Mouse (Mus musculus) lung, embryonic 15.5 days (tissue): ENCODE results near the gene Dnase1. TPM values are rescaled to one million over a fixed set of nuclear protein-coding genes. Genes with fewer than 3 reads are reported as not detected.
A peak's percentile ranks its signal among the peaks of the same experiment; 100 is the strongest.
"Not testable (repeated sequence)": the region's sequence is repeated elsewhere in the genome, so short reads cannot be mapped to it uniquely, and the experiment has no call there.

ENCODE experiments used
- ATAC-seq: fragments of 200-750 bp; cut with Nextera tagmentation; 2 replicates; pipeline ENCODE4 v1.8.0; 2017; ENCODE audit warnings: moderate number of reproducible peaks, borderline replicate concordance; ENCODE audit not compliant: low FRiP score, low TSS enrichment; ENCODE audit errors: extremely low read depth
- H3K27ac ChIP-seq: fragments of 300-500 bp; sonication (generic); 2 replicates; pipeline ENCODE4 v1.5.1; 2015; ENCODE audit warnings: moderate library complexity, mild to moderate bottlenecking, inconsistent platforms
- H3K27me3 ChIP-seq: fragments of 300-500 bp; sonication (generic); 2 replicates; pipeline ENCODE4 v1.6.1; 2015; ENCODE audit warnings: inconsistent platforms
- H3K36me3 ChIP-seq: fragments of 300-500 bp; sonication (generic); 2 replicates; pipeline ENCODE4 v1.6.1; 2015; ENCODE audit warnings: inconsistent platforms
- H3K4me1 ChIP-seq: fragments of 300-500 bp; sonication (generic); 2 replicates; pipeline ENCODE4 v1.6.1; 2015; ENCODE audit warnings: inconsistent platforms
- H3K4me2 ChIP-seq: fragments of 300-500 bp; sonication (generic); 2 replicates; pipeline ENCODE4 v1.6.1; 2015; ENCODE audit warnings: inconsistent platforms, mild to moderate bottlenecking, moderate library complexity
- H3K4me3 ChIP-seq: fragments of 300-500 bp; sonication (generic); 2 replicates; pipeline ENCODE4 v1.5.1; 2015; ENCODE audit warnings: mild to moderate bottlenecking, inconsistent platforms
- H3K9ac ChIP-seq: fragments of 300-500 bp; sonication (generic); 2 replicates; pipeline ENCODE4 v1.6.1; 2015; ENCODE audit warnings: inconsistent platforms
- H3K9me3 ChIP-seq: fragments of 300-500 bp; sonication (generic); 2 replicates; pipeline ENCODE4 v1.6.1; 2016; ENCODE audit warnings: inconsistent platforms
- WGBS: fragments of 180-500 bp; shearing (Covaris S2); methylation state at CpG from one replicate; pipeline ENCODE4 v1.1.7; 2015; 5-methylcytosine and 5-hydroxymethylcytosine counted together
- polyA plus RNA-seq: library from polyadenylated mRNA; unstranded; fragments of >200 nt; fragmentation: Nextera tagmentation; extraction: Ambion mirVana; gene quantifications from 2 replicates; pipeline ENCODE4 v1.2.1, GENCODE M21; 2015

Gene Dnase1
- 3.1 and 3.4 TPM in 2 replicates for polyA plus RNA-seq

- Histone ChIP-seq H3K36me3 (peaks cover 33% of the 10 kb centered on the region), H3K4me1 (no peaks in the 10 kb centered on the region)
- 87% methylated on average over 5 of the region's 5 CpGs for WGBS
Observed at GRCm38 (mm10) chr16:4036807-4037206, at the start of gene Dnase1. Dnase1 (plus strand) TSS chr16:4036942.

GRCm38 (mm10) chr16:3988410-3988809, 48.3 kb upstream of the Dnase1 start:
- Histone ChIP-seq H3K36me3 (peaks cover 95% of the 10 kb centered on the region), H3K9ac (no peak overlapping the region), H3K4me3 (no peak overlapping the region), H3K9me3 (no peaks in the 10 kb centered on the region), H3K27ac (no peak overlapping the region), H3K27me3 (no peaks in the 10 kb centered on the region), H3K4me1 (no peaks in the 10 kb centered on the region), H3K4me2 (no peak overlapping the region)
- ATAC-seq, result no peak
- WGBS, result 86% methylated on average over 4 of the region's 4 CpGs

More at GRCm38 (mm10) chr16:4036807-4037206, at the start of gene Dnase1:
- H3K9ac ChIP-seq, result no peak within 1 kb of the TSS
- H3K27ac ChIP-seq, result no peak within 1 kb of the TSS
- no peaks in the 10 kb centered on the region for H3K9me3 ChIP-seq
- no peaks in the 10 kb centered on the region for H3K27me3 ChIP-seq
- H3K4me3 ChIP-seq, result no peak within 1 kb of the TSS
- no peak for ATAC-seq
- H3K4me2 ChIP-seq, result no peak within 1 kb of the TSS

DNA sequence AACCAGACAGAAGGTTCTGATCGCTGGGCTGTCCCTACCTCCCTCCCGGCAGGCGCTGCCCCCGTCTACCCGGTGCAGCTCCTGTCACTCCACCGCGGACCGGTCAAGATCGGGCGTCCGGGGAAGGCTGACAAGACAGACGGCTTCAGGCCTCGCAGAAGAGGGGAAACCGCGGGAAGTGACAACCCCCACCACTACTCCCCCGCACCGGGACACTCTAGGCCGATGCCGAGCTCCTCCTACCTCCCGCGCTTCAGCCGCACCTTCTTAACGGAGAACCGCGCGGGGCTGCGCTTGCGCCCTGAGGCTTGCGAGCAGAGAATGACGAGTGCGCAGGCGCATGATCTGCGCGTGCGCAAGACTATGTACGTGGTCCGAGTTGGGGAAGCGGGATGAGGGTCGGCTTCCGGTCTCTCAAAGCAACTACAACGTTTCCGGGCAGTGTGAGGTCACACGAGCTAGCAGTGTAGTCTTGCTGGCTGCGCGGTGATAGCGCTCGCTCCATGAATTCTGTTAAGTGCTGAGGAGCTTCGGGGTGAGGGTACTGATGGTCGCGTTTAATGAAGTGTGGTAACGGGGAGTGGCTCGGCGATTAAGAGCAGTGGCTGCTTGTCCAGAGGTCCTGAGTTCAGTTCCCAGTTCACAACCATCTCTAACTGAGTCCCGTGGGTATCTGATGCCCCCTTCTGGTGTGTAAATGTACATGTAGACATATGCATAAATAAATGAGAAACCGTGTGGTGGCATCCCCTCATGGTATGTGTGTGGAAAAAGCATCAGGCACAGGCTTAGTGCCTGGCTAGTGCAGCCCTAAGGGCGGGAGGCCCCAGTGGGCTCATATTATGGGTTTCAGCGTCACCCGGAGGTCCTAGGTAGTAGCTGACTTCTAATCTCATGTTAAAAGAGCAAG, 33.0 kb upstream of the Dnase1 start, which contains the start of gene Slx4:
Gene Slx4, minus strand, starts transcription at position 282 of the 910 bp plus-strand sequence.
- WGBS, result 2% methylated on average over 58 of the region's 58 CpGs
- Histone ChIP-seq H3K4me2 (peak within 1 kb of the TSS; percentile 64), H3K9ac (peak within 1 kb of the TSS; percentile 86), H3K4me3 (peak within 1 kb of the TSS; percentile 78), H3K27ac (peak within 1 kb of the TSS; percentile 85), H3K4me1 (peaks cover 13% of the 10 kb centered on the region), H3K9me3 (no peaks in the 10 kb centered on the region), H3K27me3 (no peaks in the 10 kb centered on the region), H3K36me3 (peaks cover 24% of the 10 kb centered on the region)
- ATAC-seq, result peak; percentile 98

DNA sequence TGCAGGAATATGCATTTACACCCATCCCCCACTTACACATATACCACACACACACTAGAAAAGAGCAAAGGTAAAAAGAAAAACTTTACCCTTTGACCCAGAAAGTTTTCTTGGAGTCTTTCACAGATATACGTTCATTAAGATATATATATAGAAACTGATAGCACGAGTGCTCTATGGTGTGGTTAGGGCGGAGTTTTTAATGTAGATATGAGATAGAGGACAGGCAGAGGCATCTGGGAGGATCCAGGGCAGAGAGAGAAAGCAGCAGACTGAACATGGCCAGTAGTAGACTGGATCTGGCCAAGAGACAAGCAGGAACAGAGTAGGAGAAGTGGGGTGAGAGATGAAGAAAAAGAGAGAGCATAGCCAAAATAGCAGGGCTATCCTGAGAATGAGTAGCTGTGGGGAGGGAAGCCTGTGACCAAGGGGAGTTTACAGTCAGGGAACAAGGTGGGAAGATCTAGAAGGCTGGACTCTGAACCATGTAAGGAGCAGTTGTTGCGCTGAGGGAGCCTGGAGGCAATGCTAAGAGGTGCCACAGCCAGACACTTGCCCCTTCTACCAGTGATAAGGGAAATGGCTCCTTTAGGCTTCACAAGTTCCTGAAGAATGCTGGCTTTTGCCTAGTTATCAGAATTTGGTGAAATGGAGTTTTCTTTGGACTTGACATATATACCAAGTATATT, 23.7 kb upstream of the Dnase1 start:
- Histone ChIP-seq H3K9ac (no peak overlapping the region), H3K36me3 (no peaks in the 10 kb centered on the region), H3K4me3 (no peak overlapping the region), H3K27me3 (no peaks in the 10 kb centered on the region), H3K4me1 (no peaks in the 10 kb centered on the region), H3K4me2 (no peak overlapping the region), H3K9me3 (no peaks in the 10 kb centered on the region), H3K27ac (no peak overlapping the region)
- ATAC-seq, result no peak
- 62% methylated on average over 4 of the region's 4 CpGs for WGBS

- no peak for ATAC-seq
- 73% methylated on average over 5 of the region's 5 CpGs for WGBS
- Histone ChIP-seq H3K27ac (no peak overlapping the region), H3K36me3 (no peaks in the 10 kb centered on the region), H3K4me3 (no peak overlapping the region), H3K9me3 (no peaks in the 10 kb centered on the region), H3K4me2 (no peak overlapping the region), H3K4me1 (no peaks in the 10 kb centered on the region), H3K27me3 (no peaks in the 10 kb centered on the region), H3K9ac (no peak overlapping the region)
Observed at GRCm38 (mm10) chr16:4014040-4014668, 22.6 kb upstream of the Dnase1 start.

DNA sequence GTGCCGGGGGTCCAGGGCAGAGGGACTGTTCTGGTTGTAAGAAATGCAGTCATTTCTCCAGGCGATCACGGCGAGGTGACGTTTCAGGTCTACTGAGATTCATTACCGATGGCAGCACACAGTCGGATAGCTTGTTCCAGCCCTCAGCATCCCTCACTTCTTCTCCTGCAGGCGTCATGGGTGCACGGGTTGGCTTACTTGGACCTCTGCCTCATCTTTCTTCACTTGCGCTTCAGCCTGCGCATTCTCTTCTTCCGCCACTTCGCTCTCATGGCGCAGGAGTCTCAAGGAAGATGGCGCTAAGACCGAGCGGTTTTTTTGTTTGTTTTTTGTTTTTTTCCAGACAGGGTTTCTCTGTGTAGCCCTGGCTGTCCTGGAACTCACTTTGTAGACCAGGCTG, 20.0 kb upstream of the Dnase1 start:
- WGBS, result 65% methylated on average over 17 of the region's 17 CpGs
- not testable (repeated sequence) for H3K4me1 ChIP-seq, ATAC-seq

GRCm38 (mm10) chr16:4017466-4017865, 19.3 kb upstream of the Dnase1 start:
- H3K9ac ChIP-seq, H3K4me2 ChIP-seq, H3K27ac ChIP-seq, H3K36me3 ChIP-seq, H3K9me3 ChIP-seq, H3K4me1 ChIP-seq, H3K27me3 ChIP-seq, ATAC-seq, H3K4me3 ChIP-seq: not testable (repeated sequence)
- 81% methylated on average over 6 of the region's 6 CpGs for WGBS

More for the DNA sequence above, 20.0 kb upstream of the Dnase1 start:
- H3K9ac ChIP-seq, H3K4me2 ChIP-seq, H3K9me3 ChIP-seq, H3K36me3 ChIP-seq, H3K27me3 ChIP-seq, H3K4me3 ChIP-seq, H3K27ac ChIP-seq: not testable (repeated sequence)

GRCm38 (mm10) chr16:4021241-4021640, 15.5 kb upstream of the Dnase1 start:
- Histone ChIP-seq H3K36me3 (no peaks in the 10 kb centered on the region), H3K4me2 (no peak overlapping the region), H3K4me3 (no peak overlapping the region), H3K4me1 (no peaks in the 10 kb centered on the region), H3K27me3 (no peaks in the 10 kb centered on the region), H3K27ac (no peak overlapping the region), H3K9ac (no peak overlapping the region), H3K9me3 (no peaks in the 10 kb centered on the region)
- no peak for ATAC-seq
- 96% methylated on average over 1 of the region's 1 CpGs for WGBS

GRCm38 (mm10) chr16:4022719-4023118, 14.0 kb upstream of the Dnase1 start:
- Histone ChIP-seq H3K4me1 (no peaks in the 10 kb centered on the region), H3K27me3 (no peaks in the 10 kb centered on the region), H3K36me3 (no peaks in the 10 kb centered on the region), H3K9me3 (no peaks in the 10 kb centered on the region), H3K4me2 (no peak overlapping the region), H3K9ac (no peak overlapping the region), H3K27ac (no peak overlapping the region), H3K4me3 (no peak overlapping the region)
- ATAC-seq, result no peak
- 64% methylated on average over 4 of the region's 4 CpGs for WGBS

- Histone ChIP-seq H3K27me3 (no peaks in the 10 kb centered on the region), H3K9ac (no peak overlapping the region), H3K4me1 (no peaks in the 10 kb centered on the region), H3K27ac (no peak overlapping the region), H3K4me2 (no peak overlapping the region), H3K4me3 (no peak overlapping the region), H3K9me3 (no peaks in the 10 kb centered on the region), H3K36me3 (no peaks in the 10 kb centered on the region)
- ATAC-seq, result no peak
- 31% methylated on average over 1 of the region's 1 CpGs for WGBS
Observed at GRCm38 (mm10) chr16:4026672-4027071, 10.1 kb upstream of the Dnase1 start.

- ATAC-seq, result no peak
- no peak overlapping the region for H3K27ac ChIP-seq
- no peak overlapping the region for H3K4me3 ChIP-seq
- H3K36me3 ChIP-seq, result no peaks in the 10 kb centered on the region
- WGBS, result 74% methylated on average over 3 of the region's 3 CpGs
- H3K27me3 ChIP-seq, result no peaks in the 10 kb centered on the region
- no peak overlapping the region for H3K9ac ChIP-seq
- H3K9me3 ChIP-seq, result no peaks in the 10 kb centered on the region
- H3K4me2 ChIP-seq, result no peak overlapping the region
- H3K4me1 ChIP-seq, result no peaks in the 10 kb centered on the region
Observed at GRCm38 (mm10) chr16:4027211-4027610, 9.5 kb upstream of the Dnase1 start.
